Mouse (Mus musculus) hindlimb bud, embryonic 11.5 days (tissue): ENCODE measurements at regions not wholly inside any gene's neighbourhood (a gene's known extent, or its start where the extent isn't known, plus 50 kb on each side); places are given as distances from the start of the nearest gene placed in this dataset.

Source experiments
- DNase-seq: peaks from one replicate; pipeline ENCODE4 v3.0.0-alpha.2; 2012; ENCODE audit warnings: low read depth, low spot score; ENCODE audit errors: extremely low spot score

DNA sequence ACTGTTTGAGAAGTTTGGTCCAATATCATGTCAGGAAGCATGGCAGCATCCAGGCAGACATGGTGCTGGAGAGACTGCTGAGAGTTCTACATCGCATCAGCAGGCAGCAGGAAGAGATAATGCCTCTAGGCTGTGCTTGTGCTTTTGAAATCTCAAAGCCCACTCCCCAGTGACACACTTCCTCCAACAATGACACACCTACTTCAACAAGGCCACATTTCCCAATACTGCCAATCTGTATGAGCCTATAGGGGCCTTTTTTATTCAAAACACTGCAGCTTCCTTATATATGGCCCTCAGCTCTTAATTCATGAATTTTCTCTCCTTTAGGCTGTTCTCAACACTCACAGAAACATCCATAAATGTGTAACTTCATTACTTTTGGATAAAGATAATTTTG lies 97.4 kb upstream of the Inhba start:
- DNase-seq: no peak

DNA sequence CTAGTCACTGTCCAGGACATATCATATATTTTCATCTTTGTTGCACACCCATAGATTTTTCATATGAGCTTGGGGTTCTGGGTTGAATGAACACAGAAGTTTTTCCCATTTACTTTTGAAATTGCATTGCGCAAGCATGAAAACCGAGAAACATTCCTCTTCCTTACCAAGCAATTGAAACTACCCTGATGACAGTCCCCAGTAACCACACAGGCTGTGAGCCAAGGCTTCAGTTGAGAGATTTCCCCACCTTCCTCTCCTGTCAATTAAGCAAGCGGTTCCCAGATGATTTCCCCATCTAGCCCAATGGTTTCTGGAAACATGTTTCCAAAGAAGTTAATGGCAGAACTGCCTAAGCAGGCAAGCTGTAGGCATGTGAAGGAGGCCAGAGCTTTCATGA lies 81.8 kb upstream of the Inhba start:
- DNase-seq: no peak

GRCm38 (mm10) chr13:15931553-15932162 lies 80.0 kb upstream of the Inhba start:
- DNase-seq: no peak

DNA sequence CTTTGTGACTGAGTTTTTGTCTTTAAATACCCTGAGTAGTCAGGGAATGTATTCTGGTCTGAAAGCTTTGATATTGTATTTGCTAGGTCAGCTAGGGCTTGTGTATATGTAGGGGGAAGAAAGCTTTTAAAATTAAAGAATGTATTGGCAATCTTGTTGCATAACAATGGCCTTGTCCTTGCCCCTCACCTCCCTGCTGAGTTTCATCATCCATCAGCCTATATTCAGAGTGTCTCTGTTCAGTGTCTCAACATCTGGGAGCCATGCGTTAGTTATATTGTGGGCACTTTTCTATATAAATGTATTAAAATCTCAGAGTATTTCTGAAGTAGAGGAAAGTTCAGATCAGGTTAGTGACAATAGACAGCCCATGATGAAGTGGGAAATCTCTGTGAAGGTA lies 76.0 kb upstream of the Inhba start:
- no peak for DNase-seq

- DNase-seq: no peak
These were observed 75.5 kb upstream of the Inhba start for GRCm38 (mm10) chr13:15936109-15936508.

DNA sequence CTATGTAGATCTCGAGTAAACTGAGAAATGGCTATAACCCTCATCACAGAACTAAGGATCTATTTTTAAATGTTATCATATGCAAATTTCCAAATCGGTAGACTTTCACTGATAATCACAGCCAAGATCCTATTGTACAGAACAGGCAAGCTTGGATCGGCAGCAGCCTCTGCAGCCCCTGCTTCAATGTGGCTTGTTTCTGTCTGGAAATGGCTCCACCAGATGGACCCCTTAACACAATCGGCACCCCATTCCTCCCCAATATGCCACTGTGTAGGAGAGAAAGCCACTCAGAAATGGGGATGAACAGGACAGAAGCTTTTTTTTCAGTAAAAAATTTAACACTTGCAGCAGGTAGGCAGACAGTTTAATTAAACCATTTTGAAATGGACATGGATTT lies 61.5 kb upstream of the Inhba start:
- DNase-seq: no peak

DNA sequence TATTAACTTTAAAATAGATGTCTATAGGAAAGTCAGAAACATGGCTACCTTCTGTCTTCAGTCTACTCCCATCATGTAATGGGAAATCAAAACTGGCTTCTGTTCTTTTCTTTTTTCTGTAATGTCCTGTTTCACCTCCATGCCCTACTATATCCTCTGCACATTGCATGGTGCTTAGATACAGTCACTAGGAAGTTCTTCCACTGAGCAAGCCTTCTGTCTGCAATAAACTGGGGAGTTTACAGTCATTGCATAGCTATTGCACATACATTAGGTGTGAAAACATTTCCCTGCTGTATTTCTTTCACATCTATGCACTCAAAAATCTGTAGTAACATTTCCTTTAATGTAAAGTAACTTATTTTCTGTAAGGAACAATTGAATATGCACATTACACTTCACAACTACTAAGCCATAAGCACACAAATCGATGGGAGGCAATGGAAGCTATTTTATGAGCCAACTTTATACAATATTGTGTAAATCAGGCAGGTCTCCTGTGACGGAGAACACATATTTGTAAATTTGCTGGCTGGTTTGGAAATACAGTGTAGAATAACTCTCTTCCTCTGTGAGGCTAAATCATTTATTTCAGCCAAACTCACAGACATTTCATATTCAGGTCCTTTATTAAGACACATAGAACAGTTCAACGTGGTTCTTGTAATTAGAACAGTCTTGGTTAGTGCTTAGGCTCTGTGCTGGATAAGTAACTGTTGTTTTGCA lies 60.6 kb upstream of the Inhba start:
- no peak for DNase-seq
